Mouse (Mus musculus): ENCODE results near the gene Rragd. TPM values are rescaled to one million over a fixed set of nuclear protein-coding genes. Genes with fewer than 3 reads are reported as not detected.

Rragd gene
- polyA plus RNA-seq, 1 experiment = 9.7 TPM

DNA sequence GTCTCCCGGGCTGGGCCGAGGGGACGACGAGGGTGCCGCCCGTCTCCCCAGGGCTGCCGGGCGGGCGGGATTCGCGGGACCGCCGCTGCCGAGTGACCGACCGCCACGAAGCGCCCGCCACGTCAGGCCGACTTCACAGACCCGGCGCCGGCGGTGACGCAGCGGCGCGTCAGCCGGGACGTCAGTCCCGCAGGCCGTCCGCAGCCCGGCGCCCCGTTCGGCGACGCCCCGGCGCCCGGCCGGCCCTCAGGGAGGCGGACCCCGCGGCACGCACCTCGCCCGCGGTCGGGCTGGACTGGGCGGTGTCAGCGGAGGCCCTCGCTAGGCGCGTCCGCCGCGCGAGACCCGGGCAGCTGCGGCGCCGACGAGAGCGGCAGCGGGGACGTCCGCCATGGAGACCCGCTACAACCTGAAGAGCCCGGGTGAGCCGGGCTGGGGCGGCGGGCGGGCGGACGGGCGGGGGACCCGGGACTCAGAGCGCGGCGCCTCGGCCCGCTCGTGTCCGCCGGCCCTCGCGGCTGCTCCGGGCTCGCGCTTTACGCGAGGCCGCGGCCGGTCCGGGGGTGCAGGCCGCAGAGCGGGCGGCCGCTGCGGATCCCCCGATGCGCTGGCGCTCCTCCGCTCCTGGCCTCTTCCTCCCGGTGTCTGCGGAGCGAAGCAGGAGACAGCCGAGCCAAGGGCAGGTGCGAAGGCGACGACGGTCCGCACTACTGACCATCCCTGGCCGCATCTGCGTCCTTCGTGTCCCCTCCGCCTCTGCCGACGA lies 48.5 kb downstream of the Rragd start, which contains the start of gene Ube2j1:
TSS of gene Ube2j1 (plus strand) at position 222 of the 766 bp plus-strand sequence.
- Histone ChIP-seq H3K4me1 (replicated peaks; ENCODE audit: control insufficient read depth, insufficient read depth, low read length) (0 out of 2 replicates have a peak, but pooled peaks cover 4% of the 10 kb centered on the region), H3K36me3 (ENCODE audit: control insufficient read depth, insufficient read depth, low read length) (no peaks in the 10 kb centered on the region), H3K4me3 (ENCODE audit: control insufficient read depth, insufficient read depth, low read length) (peak within 1 kb of the TSS; percentile 75), H3K27me3 (ENCODE audit: control insufficient read depth, insufficient read depth, low read length) (no peaks in the 10 kb centered on the region), H3K27ac (ENCODE audit: control insufficient read depth, insufficient read depth, low read length) (no peak within 1 kb of the TSS; the same call in 1 of the 2 replicates)
- WGBS = under 1% methylated on average over 123 of the region's 123 CpGs
- peak; percentile 74 for DNase-seq
- 0 out of 2 replicates have a peak, but pooled peaks have one; percentile 20 for TF ChIP-seq CTCF (IDR thresholded peaks at IDR 0.05; ENCODE audit: borderline replicate concordance, control insufficient read depth, extremely low read depth, insufficient read depth, low read length, poor library complexity)
- peak; percentile 66; the same call in 1 of the 2 replicates for TF ChIP-seq POLR2A (IDR thresholded peaks at IDR 0.05; ENCODE audit: control insufficient read depth, extremely low read depth, insufficient read depth, low read length, poor library complexity)

DNA sequence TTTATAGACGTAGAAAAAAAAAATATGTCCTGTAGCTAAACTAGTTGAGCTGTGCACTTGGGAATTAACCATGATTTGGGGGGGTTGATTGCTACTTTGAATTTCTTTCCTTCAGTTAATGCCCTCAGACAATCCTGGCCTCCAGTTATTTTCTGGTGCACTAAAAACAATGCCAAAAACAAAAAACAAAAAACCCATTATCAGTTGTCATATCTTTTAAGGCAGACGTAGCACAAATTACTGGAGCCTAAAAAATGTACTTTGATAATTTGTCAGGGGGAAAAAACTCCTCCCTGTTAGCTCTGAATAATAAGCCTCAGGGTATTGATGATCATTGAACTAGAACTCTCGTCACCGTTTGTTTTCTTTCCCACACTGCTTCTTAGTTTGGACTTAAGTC lies 49.2 kb downstream of the Rragd start:
- no peaks in the 10 kb centered on the region for H3K36me3 ChIP-seq (ENCODE audit: control insufficient read depth, insufficient read depth, low read length)
- 48% methylated on average over 4 of the region's 4 CpGs for WGBS
- DNase-seq = no peak

DNA sequence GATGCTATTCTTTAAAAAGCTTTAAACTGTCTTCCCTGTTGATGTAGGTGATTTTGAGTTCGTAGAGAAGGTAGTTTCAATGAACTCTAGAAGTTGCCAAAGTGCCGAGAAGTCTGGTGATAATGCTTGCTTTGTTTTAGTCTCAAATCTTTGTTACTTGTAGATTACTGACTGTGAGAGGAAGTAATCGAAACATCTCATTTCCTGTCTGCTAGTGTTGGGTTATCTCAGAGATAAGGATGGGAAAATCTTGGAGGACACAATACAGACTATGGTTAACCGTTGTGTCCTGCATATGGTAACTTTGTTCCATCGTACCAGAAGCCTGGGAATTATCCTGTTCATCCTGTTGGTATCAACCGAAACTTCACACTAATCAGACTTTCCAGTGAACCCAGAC lies 50.7 kb downstream of the Rragd start:
- Histone ChIP-seq H3K27ac (ENCODE audit: control insufficient read depth, insufficient read depth, low read length) (no peak overlapping the region), H3K36me3 (ENCODE audit: control insufficient read depth, insufficient read depth, low read length) (0 out of 2 replicates have a peak, but pooled peaks cover 4% of the 10 kb centered on the region), H3K4me3 (ENCODE audit: control insufficient read depth, insufficient read depth, low read length) (no peak overlapping the region), H3K4me1 (replicated peaks; ENCODE audit: control insufficient read depth, insufficient read depth, low read length) (0 out of 2 replicates have a peak, but pooled peaks cover 4% of the 10 kb centered on the region), H3K27me3 (ENCODE audit: control insufficient read depth, insufficient read depth, low read length) (no peaks in the 10 kb centered on the region)
- DNase-seq = no peak
- WGBS = 41% methylated on average over 6 of the region's 6 CpGs
- TF ChIP-seq POLR2A (IDR thresholded peaks at IDR 0.05; ENCODE audit: control insufficient read depth, extremely low read depth, insufficient read depth, low read length, poor library complexity) (no peak), CTCF (IDR thresholded peaks at IDR 0.05; ENCODE audit: borderline replicate concordance, control insufficient read depth, extremely low read depth, insufficient read depth, low read length, poor library complexity) (no peak)

More for the DNA sequence above, 49.2 kb downstream of the Rragd start:
- 0 out of 2 replicates have a peak, but pooled peaks cover 4% of the 10 kb centered on the region for H3K4me1 ChIP-seq (replicated peaks; ENCODE audit: control insufficient read depth, insufficient read depth, low read length)
- TF ChIP-seq POLR2A (IDR thresholded peaks at IDR 0.05; ENCODE audit: control insufficient read depth, extremely low read depth, insufficient read depth, low read length, poor library complexity) (no peak), CTCF (IDR thresholded peaks at IDR 0.05; ENCODE audit: borderline replicate concordance, control insufficient read depth, extremely low read depth, insufficient read depth, low read length, poor library complexity) (no peak)
- H3K27ac ChIP-seq (ENCODE audit: control insufficient read depth, insufficient read depth, low read length) = no peak overlapping the region
- H3K4me3 ChIP-seq (ENCODE audit: control insufficient read depth, insufficient read depth, low read length) = peak overlapping the region; percentile 75
- H3K27me3 ChIP-seq (ENCODE audit: control insufficient read depth, insufficient read depth, low read length) = no peaks in the 10 kb centered on the region

DNA sequence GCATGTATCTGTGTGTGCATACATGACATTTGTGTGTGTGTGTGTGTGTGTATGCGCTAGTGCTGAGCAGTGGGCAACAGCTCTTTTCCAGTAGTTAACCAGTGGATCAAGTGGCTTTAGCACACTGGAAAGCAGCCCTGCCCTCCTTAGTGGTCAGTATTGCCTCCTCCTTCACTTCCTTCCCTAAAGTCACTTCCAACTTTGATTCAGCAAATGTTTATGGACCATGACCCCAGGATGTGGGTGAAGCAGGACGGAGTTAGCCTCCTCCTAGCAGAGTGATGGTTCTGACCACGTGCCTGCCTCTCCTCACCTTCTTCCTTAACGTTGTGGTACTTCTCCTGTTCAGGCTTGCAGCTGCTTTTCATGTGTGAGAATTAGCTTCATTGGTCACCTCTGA lies 57.0 kb downstream of the Rragd start:
- no peak for DNase-seq
- Histone ChIP-seq H3K36me3 (ENCODE audit: control insufficient read depth, insufficient read depth, low read length) (peaks cover 43% of the 10 kb centered on the region), H3K27ac (ENCODE audit: control insufficient read depth, insufficient read depth, low read length) (no peak overlapping the region), H3K4me1 (replicated peaks; ENCODE audit: control insufficient read depth, insufficient read depth, low read length) (no peaks in the 10 kb centered on the region), H3K4me3 (ENCODE audit: control insufficient read depth, insufficient read depth, low read length) (no peak overlapping the region), H3K27me3 (ENCODE audit: control insufficient read depth, insufficient read depth, low read length) (no peaks in the 10 kb centered on the region)
- no peak for TF ChIP-seq POLR2A (IDR thresholded peaks at IDR 0.05; ENCODE audit: control insufficient read depth, extremely low read depth, insufficient read depth, low read length, poor library complexity)
- TF ChIP-seq CTCF (IDR thresholded peaks at IDR 0.05; ENCODE audit: borderline replicate concordance, control insufficient read depth, extremely low read depth, insufficient read depth, low read length, poor library complexity) = no peak
- WGBS = 78% methylated on average over 4 of the region's 4 CpGs

DNA sequence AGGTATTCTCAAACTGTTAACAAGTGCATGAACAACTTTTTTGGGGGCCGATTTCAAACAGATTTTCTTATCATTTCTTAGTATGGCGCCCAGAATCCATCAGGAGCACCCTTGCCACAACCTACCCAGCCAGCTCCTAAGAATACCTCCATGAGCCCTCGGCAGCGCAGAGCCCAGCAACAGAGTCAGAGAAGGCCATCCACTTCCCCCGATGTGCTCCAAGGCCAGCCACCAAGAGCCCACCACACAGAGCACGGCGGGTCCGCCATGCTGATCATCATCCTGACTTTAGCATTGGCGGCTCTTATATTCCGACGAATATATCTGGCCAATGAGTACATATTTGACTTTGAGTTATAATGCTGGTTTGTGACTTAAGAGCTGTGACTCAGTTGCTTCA lies 66.8 kb downstream of the Rragd start:
- H3K36me3 ChIP-seq (ENCODE audit: control insufficient read depth, insufficient read depth, low read length) = peaks cover 51% of the 10 kb centered on the region
- no peaks in the 10 kb centered on the region for H3K27me3 ChIP-seq (ENCODE audit: control insufficient read depth, insufficient read depth, low read length)
- TF ChIP-seq POLR2A (IDR thresholded peaks at IDR 0.05; ENCODE audit: control insufficient read depth, extremely low read depth, insufficient read depth, low read length, poor library complexity) (no peak), CTCF (IDR thresholded peaks at IDR 0.05; ENCODE audit: borderline replicate concordance, control insufficient read depth, extremely low read depth, insufficient read depth, low read length, poor library complexity) (no peak)
- DNase-seq = no peak
- 97% methylated on average over 11 of the region's 11 CpGs for WGBS
- no peak overlapping the region for H3K27ac ChIP-seq (ENCODE audit: control insufficient read depth, insufficient read depth, low read length)
- H3K4me1 ChIP-seq (replicated peaks; ENCODE audit: control insufficient read depth, insufficient read depth, low read length) = no peaks in the 10 kb centered on the region
- no peak overlapping the region for H3K4me3 ChIP-seq (ENCODE audit: control insufficient read depth, insufficient read depth, low read length)

DNA sequence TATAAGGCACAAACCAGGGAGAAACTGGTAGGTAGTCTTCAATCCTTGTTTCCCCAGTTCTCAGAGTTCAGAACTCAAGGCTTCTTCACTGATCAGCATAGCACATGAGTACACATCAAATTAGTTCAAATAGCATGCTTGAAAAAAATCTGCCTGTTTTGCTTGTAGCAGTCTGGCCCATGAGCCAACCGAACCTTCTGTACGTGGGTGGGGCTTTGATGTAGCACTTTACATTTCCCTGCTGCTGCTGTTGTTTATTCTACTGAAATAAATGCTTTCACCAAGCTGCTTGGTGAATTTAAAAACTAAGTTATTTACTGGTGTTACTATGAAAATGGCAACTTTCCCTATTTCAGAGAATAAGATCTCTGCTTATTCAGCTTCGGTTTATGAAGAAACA lies 69.2 kb downstream of the Rragd start:
- no peaks in the 10 kb centered on the region for H3K27me3 ChIP-seq (ENCODE audit: control insufficient read depth, insufficient read depth, low read length)
- no peak for DNase-seq
- peaks cover 26% of the 10 kb centered on the region for H3K36me3 ChIP-seq (ENCODE audit: control insufficient read depth, insufficient read depth, low read length)
- WGBS = 86% methylated on average over 3 of the region's 3 CpGs
- H3K27ac ChIP-seq (ENCODE audit: control insufficient read depth, insufficient read depth, low read length) = no peak overlapping the region
- H3K4me3 ChIP-seq (ENCODE audit: control insufficient read depth, insufficient read depth, low read length) = no peak overlapping the region
- H3K4me1 ChIP-seq (replicated peaks; ENCODE audit: control insufficient read depth, insufficient read depth, low read length) = no peaks in the 10 kb centered on the region; the same call in 1 of the 2 replicates
- TF ChIP-seq POLR2A (IDR thresholded peaks at IDR 0.05; ENCODE audit: control insufficient read depth, extremely low read depth, insufficient read depth, low read length, poor library complexity) = no peak
- TF ChIP-seq CTCF (IDR thresholded peaks at IDR 0.05; ENCODE audit: borderline replicate concordance, control insufficient read depth, extremely low read depth, insufficient read depth, low read length, poor library complexity) = no peak

Data from thymus, adult 2 months (tissue).